Mouse (Mus musculus) heart, embryonic 10.5 days (tissue): ENCODE measurements around the gene Fuz. TPM values are rescaled to one million over a fixed set of nuclear protein-coding genes. Genes with fewer than 3 reads are reported as not detected.
A peak's percentile ranks its signal among the peaks of the same experiment; 100 is the strongest.

Experiments used
- DNase-seq: peaks from one replicate; pipeline ENCODE4 v3.0.0-alpha.2; 2017; ENCODE audit warnings: low spot score
- H3K27ac ChIP-seq: fragments of 300-500 bp; sonication (generic); 2 replicates; pipeline ENCODE4 v1.5.1; 2016; ENCODE audit warnings: mild to moderate bottlenecking
- H3K27me3 ChIP-seq: fragments of 300-500 bp; sonication (generic); 2 replicates; pipeline ENCODE4 v1.6.1; 2016; ENCODE audit warnings: mild to moderate bottlenecking; ENCODE audit not compliant: poor library complexity, insufficient read depth, severe bottlenecking
- H3K36me3 ChIP-seq: fragments of 300-500 bp; sonication (generic); 2 replicates; pipeline ENCODE4 v1.6.1; 2016; ENCODE audit warnings: mild to moderate bottlenecking, moderate library complexity
- H3K4me1 ChIP-seq: fragments of 300-500 bp; sonication (generic); 2 replicates; pipeline ENCODE4 v1.6.1; 2016; ENCODE audit warnings: mild to moderate bottlenecking
- H3K4me3 ChIP-seq: fragments of 300-500 bp; sonication (generic); 2 replicates; pipeline ENCODE4 v1.5.1; 2016; ENCODE audit warnings: mild to moderate bottlenecking, moderate library complexity
- H3K9me3 ChIP-seq: fragments of 300-500 bp; sonication (generic); 2 replicates; pipeline ENCODE4 v1.6.1; 2016; ENCODE audit warnings: mild to moderate bottlenecking, moderate library complexity
- WGBS: fragments of 180-500 bp; shearing (Covaris S2); methylation state at CpG from one replicate; pipeline ENCODE4 v1.1.7; 2016; 5-methylcytosine and 5-hydroxymethylcytosine counted together
- polyA plus RNA-seq: library from polyadenylated mRNA; unstranded; fragments of >200 nt; fragmentation: Nextera tagmentation; extraction: Ambion mirVana; gene quantifications from 2 replicates; pipeline ENCODE4 v1.2.1, GENCODE M21; 2016

The Fuz gene
- polyA plus RNA-seq, 1 experiment from 2014 or later, result 14.9 TPM

- DNase-seq, result no peak
- peaks cover 74% of the 10 kb centered on the region for H3K4me1 ChIP-seq
- H3K27ac ChIP-seq, result peak overlapping the region; percentile 94
Observed at GRCm38 (mm10) chr7:44853596-44854355, 42.1 kb upstream of the Fuz start.

DNA sequence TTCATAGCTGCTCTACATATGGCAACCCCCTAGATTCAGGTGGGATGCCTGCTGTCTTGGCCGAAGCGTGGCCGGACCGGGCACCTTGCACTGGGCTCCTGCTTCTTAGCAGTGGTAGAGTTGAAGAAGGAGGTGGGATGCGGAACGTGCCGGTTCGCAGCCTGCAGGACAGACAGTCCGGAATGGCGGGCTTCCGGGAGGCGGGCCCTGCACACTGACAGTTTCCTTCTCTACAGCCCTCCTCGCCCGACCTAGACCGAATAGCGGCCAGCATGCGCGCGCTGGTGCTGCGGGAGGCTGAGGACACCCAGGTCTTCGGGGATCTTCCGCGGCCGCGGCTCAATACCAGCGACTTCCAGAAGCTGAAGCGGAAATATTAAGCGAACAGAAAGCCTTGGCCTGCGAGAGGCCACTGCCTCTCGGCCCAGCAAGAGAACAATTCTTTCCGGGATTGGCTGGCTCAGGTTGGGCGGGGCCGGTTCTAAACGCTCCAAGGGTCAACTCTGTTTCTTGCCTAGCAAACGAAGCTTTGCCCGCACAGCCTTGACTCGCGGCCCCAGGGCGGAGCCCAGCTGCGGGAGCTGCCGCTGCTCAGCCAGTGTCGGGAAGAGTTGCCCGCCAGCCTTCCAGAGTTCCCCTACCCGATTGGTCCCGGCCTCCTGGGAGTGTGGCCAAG is 41.4 kb upstream of the Fuz start:
- Histone ChIP-seq H3K27ac (peak overlapping the region; percentile 94), H3K36me3 (peaks cover 19% of the 10 kb centered on the region), H3K9me3 (no peaks in the 10 kb centered on the region), H3K27me3 (no peaks in the 10 kb centered on the region), H3K4me1 (peaks cover 74% of the 10 kb centered on the region), H3K4me3 (peak overlapping the region; percentile 71)
- WGBS, result under 1% methylated on average over 45 of the region's 45 CpGs
- DNase-seq, result peak; percentile 96

More at GRCm38 (mm10) chr7:44853596-44854355, 42.1 kb upstream of the Fuz start:
- H3K4me3 ChIP-seq, result peak overlapping the region; percentile 71
- 26% methylated on average over 26 of the region's 26 CpGs for WGBS
- no peaks in the 10 kb centered on the region for H3K27me3 ChIP-seq
- H3K36me3 ChIP-seq, result peaks cover 18% of the 10 kb centered on the region
- no peaks in the 10 kb centered on the region for H3K9me3 ChIP-seq

DNA sequence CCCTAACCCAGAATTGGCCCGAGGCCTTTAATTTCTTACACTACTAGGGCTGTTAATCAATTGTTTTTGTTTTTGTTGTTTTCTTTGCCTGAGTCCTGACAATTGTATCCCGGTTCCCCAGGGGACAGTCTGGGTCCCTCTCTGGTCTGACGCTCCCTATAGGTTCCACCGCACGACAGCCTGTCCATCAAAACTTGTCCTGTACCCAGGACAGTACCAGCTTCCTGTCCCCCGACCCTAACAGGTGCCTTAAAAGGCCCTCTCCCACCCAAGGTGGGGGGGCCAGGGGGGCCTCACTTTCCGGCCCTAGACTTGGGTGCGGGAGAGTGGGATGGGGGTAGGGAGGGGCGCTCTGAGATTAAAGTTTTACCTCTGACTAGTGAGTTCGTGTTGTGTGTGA is 40.8 kb upstream of the Fuz start:
- H3K4me3 ChIP-seq, result peak overlapping the region; percentile 71
- H3K27me3 ChIP-seq, result no peaks in the 10 kb centered on the region
- peaks cover 74% of the 10 kb centered on the region for H3K4me1 ChIP-seq
- peaks cover 24% of the 10 kb centered on the region for H3K36me3 ChIP-seq
- no peak for DNase-seq
- H3K9me3 ChIP-seq, result no peaks in the 10 kb centered on the region
- 41% methylated on average over 10 of the region's 10 CpGs for WGBS
- H3K27ac ChIP-seq, result peak overlapping the region; percentile 94

DNA sequence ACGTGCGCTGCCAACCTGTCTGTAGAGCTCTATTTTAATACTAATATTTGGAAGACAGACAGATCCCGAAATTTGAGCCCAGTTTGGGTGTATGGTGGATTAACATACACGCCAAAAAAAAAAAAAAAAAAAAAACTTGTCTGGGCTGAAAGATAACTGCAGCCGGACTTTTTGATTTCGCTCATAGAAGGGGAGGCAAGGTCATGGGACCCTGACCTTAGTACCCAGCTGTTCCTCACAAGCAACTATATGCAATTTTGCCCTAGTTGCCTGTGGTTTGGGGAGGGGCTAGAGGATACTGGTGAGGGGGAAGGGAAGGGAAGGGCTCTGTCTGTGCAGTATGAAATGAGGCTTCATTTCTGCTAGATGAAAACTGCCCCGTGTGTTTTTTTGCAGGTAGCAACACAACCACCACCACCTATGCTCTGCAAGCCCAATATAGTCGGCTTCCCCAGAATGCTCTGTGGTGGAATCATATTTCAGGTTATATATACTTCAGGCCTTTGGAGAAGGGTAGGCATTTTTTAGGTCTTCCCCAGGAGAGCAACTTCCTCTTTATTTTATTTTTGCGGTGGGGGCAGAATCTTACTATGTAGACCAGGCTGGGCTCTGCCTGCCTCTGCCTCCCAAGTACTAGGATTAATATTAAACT is 39.5 kb upstream of the Fuz start:
- WGBS, result 56% methylated on average over 9 of the region's 9 CpGs
- Histone ChIP-seq H3K36me3 (peaks cover 30% of the 10 kb centered on the region), H3K27me3 (no peaks in the 10 kb centered on the region), H3K4me1 (peaks cover 72% of the 10 kb centered on the region), H3K9me3 (no peaks in the 10 kb centered on the region), H3K4me3 (peak overlapping the region; percentile 97), H3K27ac (peak overlapping the region; percentile 93)
- no peak for DNase-seq

DNA sequence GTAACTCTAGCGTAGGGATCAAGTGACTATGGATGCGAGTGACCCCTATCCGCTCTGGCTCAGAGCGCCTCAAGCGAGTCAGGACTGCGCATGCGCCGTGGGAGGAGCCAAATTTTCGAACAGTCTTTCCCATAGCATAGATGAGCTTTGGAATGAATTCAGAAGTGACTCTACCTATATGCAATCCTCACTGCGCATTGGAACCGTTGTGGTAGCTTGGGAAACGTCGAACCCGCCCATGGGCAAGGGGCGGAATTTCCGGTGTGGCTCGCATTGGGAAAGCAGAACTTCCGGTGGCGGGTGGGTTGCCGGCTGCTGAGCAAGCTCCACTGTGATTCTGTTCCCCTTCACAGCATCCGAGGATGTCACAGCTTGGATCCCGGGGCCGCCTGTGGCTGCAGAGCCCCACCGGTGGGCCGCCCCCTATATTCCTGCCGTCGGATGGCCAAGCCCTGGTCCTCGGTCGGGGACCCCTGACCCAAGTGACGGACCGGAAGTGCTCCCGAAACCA is 38.8 kb upstream of the Fuz start, which contains the start of gene Pnkp:
TSS of gene Pnkp (plus strand) at position 98 of the 511 bp plus-strand sequence.
- Histone ChIP-seq H3K9me3 (no peaks in the 10 kb centered on the region), H3K36me3 (peaks cover 35% of the 10 kb centered on the region), H3K4me3 (peak within 1 kb of the TSS; percentile 97), H3K27me3 (no peaks in the 10 kb centered on the region), H3K27ac (peak within 1 kb of the TSS; percentile 93), H3K4me1 (peaks cover 70% of the 10 kb centered on the region)
- DNase-seq, result peak; percentile 93
- WGBS, result under 1% methylated on average over 32 of the region's 32 CpGs

GRCm38 (mm10) chr7:44857905-44858304 is 38.0 kb upstream of the Fuz start:
- peak overlapping the region; percentile 97 for H3K4me3 ChIP-seq
- H3K9me3 ChIP-seq, result no peaks in the 10 kb centered on the region
- peaks cover 64% of the 10 kb centered on the region for H3K4me1 ChIP-seq
- no peak for DNase-seq
- no peaks in the 10 kb centered on the region for H3K27me3 ChIP-seq
- H3K27ac ChIP-seq, result peak overlapping the region; percentile 93
- peaks cover 37% of the 10 kb centered on the region for H3K36me3 ChIP-seq
- 24% methylated on average over 8 of the region's 8 CpGs for WGBS

GRCm38 (mm10) chr7:44859896-44860295 is 36.0 kb upstream of the Fuz start:
- WGBS, result 89% methylated on average over 11 of the region's 11 CpGs
- no peak for DNase-seq
- Histone ChIP-seq H3K4me1 (peaks cover 53% of the 10 kb centered on the region), H3K9me3 (no peaks in the 10 kb centered on the region), H3K4me3 (0 out of 2 replicates have a peak overlapping the region, but pooled peaks have one; percentile 15), H3K27me3 (no peaks in the 10 kb centered on the region), H3K27ac (no peak overlapping the region), H3K36me3 (peaks cover 54% of the 10 kb centered on the region)

DNA sequence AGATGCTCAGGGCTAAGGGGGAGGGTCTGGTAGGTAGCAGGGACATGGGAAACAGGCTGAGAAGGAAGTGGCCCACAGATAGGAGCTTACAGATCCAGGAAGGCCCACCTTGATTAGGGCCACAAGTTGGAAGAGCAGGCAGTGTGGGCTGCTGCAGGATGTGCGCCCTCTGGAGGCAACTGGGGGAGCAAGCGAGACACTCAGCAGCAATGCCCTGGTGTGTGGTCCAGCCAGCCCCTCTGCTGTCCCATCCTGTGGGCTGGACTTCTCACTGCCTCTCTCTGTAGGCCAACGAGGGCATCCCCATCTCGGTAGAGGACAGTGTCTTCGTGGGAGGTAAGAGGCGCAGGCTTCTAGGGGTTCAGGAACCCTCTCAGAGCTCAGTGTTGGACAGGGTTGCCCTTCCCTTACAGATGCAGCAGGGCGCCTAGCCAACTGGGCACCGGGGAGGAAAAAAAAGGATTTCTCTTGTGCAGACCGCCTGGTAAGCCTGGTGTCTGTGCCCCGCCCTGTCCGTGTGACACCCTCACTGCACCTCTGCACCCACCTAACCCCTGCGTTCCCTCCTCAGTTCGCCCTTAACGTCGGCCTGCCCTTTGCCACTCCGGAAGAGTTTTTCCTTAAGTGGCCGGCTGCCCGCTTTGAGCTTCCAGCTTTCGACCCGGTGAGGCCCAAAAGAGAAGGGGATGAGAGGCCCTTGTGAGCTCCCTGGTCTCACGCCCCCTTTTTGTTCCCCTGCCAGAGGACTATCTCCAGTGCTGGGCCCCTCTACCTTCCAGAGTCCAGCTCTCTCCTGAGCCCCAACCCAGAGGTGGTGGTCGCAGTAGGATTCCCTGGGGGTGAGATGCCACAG is 35.1 kb upstream of the Fuz start:
- Histone ChIP-seq H3K27ac (0 out of 2 replicates have a peak overlapping the region, but pooled peaks have one; percentile 12), H3K4me3 (peak overlapping the region; percentile 25), H3K36me3 (peaks cover 63% of the 10 kb centered on the region)

DNA sequence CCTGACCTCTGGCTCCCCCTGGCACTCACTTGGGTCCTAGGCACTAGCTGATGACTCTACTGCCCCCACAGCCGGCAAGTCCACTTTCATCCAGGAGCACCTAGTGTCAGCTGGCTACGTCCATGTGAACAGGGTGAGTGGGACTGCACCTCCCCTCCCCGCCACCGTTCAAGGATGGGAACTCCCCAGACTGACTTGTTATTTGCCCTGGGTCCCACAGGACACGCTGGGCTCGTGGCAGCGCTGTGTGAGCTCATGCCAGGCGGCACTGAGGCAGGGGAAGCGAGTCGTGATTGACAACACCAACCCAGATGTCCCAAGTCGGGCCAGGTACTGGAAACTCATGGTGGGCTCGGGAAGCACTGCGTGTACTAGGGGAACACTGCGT is 34.5 kb upstream of the Fuz start:
- H3K9me3 ChIP-seq, result no peaks in the 10 kb centered on the region
- WGBS, result 84% methylated on average over 14 of the region's 14 CpGs
- H3K4me1 ChIP-seq, result peaks cover 57% of the 10 kb centered on the region
- no peak overlapping the region for H3K27ac ChIP-seq
- DNase-seq, result no peak
- no peak overlapping the region; the same call in 1 of the 2 replicates for H3K4me3 ChIP-seq
- H3K27me3 ChIP-seq, result no peaks in the 10 kb centered on the region
- H3K36me3 ChIP-seq, result peaks cover 69% of the 10 kb centered on the region

More for the DNA sequence above, 35.1 kb upstream of the Fuz start:
- 64% methylated on average over 22 of the region's 22 CpGs for WGBS
- no peaks in the 10 kb centered on the region for H3K27me3 ChIP-seq
- DNase-seq, result no peak
- H3K9me3 ChIP-seq, result no peaks in the 10 kb centered on the region
- H3K4me1 ChIP-seq, result peaks cover 53% of the 10 kb centered on the region

DNA sequence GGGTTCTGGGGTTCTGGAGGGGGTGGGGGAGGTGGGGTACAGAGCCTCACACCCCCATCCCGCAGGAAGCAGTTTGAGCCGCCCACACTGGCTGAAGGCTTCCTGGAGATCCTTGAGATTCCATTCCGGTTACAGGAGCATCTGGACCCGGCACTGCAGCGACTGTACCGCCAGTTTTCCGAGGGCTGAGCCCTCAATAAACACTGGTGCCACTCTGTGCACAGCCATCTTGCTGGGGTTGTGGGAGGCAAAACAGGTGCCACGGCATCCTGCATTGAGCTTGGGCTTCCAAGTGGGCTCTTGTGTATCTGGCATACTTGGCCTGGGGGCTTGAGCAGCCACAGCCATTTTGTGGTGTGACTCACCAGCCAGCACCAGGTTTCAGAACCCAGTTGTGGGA is 33.4 kb upstream of the Fuz start:
- Histone ChIP-seq H3K36me3 (peaks cover 75% of the 10 kb centered on the region), H3K27ac (no peak overlapping the region), H3K9me3 (no peaks in the 10 kb centered on the region), H3K27me3 (no peaks in the 10 kb centered on the region), H3K4me1 (peaks cover 62% of the 10 kb centered on the region), H3K4me3 (no peak overlapping the region)
- WGBS, result 83% methylated on average over 8 of the region's 8 CpGs
- no peak for DNase-seq

DNA sequence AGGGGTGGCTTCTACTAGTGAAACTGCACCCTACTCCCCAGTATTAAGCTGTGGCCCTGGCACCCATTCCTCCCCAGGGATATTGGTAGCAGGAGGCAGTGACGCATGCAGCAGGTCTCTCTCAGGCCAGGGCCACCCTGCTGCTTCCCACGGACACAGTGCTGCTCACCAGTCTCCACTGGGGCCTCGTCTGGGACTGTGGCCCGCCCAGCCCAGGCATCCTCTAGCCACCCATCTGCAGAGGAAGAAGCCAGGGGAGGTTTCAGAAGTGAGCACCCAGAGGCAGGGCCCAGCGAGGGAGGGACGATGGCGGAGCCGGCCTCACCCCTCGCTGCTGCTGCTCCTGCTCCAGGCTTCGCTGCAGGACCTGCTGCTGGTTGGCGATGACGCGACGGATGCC is 32.7 kb upstream of the Fuz start:
- Histone ChIP-seq H3K4me1 (peaks cover 62% of the 10 kb centered on the region), H3K27me3 (no peaks in the 10 kb centered on the region), H3K27ac (no peak overlapping the region), H3K36me3 (peaks cover 75% of the 10 kb centered on the region), H3K9me3 (no peaks in the 10 kb centered on the region), H3K4me3 (peak overlapping the region; percentile 0; the same call in 1 of the 2 replicates)
- no peak for DNase-seq
- 89% methylated on average over 14 of the region's 14 CpGs for WGBS

DNA sequence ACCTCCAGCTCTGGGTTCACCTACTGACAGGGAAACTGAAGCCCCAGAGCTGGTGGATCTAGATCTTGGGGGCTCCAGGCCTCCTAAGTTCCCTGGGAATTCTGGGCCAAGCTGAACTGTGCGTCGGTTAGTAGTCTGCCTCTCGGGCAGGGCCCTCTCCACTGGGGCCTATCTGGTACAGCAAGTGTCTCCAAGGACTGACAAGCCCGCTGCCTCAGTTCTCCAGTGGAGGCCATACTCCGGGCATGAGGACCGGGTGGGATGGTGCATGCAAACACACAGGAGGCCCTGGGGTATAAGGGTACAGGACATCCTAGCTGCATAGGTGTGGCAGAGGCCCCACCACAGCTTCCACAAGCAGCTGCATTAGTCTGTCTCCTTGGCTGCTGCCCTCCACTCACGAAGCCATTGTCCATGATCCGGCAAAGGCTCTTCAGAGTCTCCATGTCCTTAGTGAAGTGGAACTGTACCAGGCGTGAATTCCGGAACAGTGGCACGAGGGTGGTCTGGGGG is 31.8 kb upstream of the Fuz start:
- H3K9me3 ChIP-seq, result no peaks in the 10 kb centered on the region
- H3K27ac ChIP-seq, result no peak overlapping the region; the same call in 1 of the 2 replicates
- no peak for DNase-seq
- peaks cover 73% of the 10 kb centered on the region for H3K36me3 ChIP-seq
- 89% methylated on average over 11 of the region's 11 CpGs for WGBS
- H3K4me1 ChIP-seq, result peaks cover 62% of the 10 kb centered on the region
- no peaks in the 10 kb centered on the region for H3K27me3 ChIP-seq
- H3K4me3 ChIP-seq, result no peak overlapping the region
